Mouse (Mus musculus) ES-E14 (cell line): ENCODE measurements around the gene Akap1. TPM values are rescaled to one million over a fixed set of nuclear protein-coding genes. Genes with fewer than 3 reads are reported as not detected.
"Not testable (repeated sequence)": the region's sequence is repeated elsewhere in the genome, so short reads cannot be mapped to it uniquely, and the experiment has no call there.

ENCODE experiments used
- DNase-seq: peaks from one replicate; pipeline ENCODE4 v3.0.0-alpha.2; 2013; ENCODE audit warnings: low read depth, low spot score
- H3K27ac ChIP-seq: 2 replicates; pipeline ENCODE4 v1.5.1; 2012; ENCODE audit warnings: low read depth, mild to moderate bottlenecking, low read length, moderate library complexity, mixed read lengths; ENCODE audit not compliant: poor library complexity, insufficient read depth, severe bottlenecking
- H3K36me3 ChIP-seq: 2 replicates; pipeline ENCODE4 v1.6.1; 2012; ENCODE audit warnings: mild to moderate bottlenecking, low read length, moderate library complexity, mixed read lengths; ENCODE audit not compliant: control insufficient read depth, poor library complexity, insufficient read depth, severe bottlenecking
- H3K4me1 ChIP-seq, 2 experiments: fragments of 150-350 bp in 1 of 2; sonication (generic) in 1 of 2; 2 replicates each; pipeline ENCODE4 v1.6.1; 2012; ENCODE audit warnings: low read length in 2 of 2, mild to moderate bottlenecking in 1 of 2, mixed read lengths in 1 of 2; ENCODE audit not compliant: control insufficient read depth in 2 of 2, insufficient read depth in 2 of 2, poor library complexity in 1 of 2
- H3K4me3 ChIP-seq, 2 experiments: fragments of 150-350 bp in 1 of 2; sonication (generic) in 1 of 2; 2 replicates each; pipeline ENCODE4 v1.5.1; 2012; ENCODE audit warnings: low read length in 2 of 2, low read depth in 1 of 2, mild to moderate bottlenecking in 1 of 2, mixed read lengths in 1 of 2; ENCODE audit not compliant: insufficient read depth in 1 of 2, poor library complexity in 1 of 2, severe bottlenecking in 1 of 2
- H3K9ac ChIP-seq: 2 replicates; pipeline ENCODE4 v1.6.1; 2012; ENCODE audit warnings: low read depth, mild to moderate bottlenecking, low read length, mixed read lengths; ENCODE audit not compliant: poor library complexity, insufficient read depth, severe bottlenecking
- H3K9me3 ChIP-seq: fragments of 150-350 bp; sonication (generic); 2 replicates; pipeline ENCODE4 v1.6.1; 2012; ENCODE audit warnings: low read depth, mild to moderate bottlenecking, low read length; ENCODE audit not compliant: control insufficient read depth, insufficient read depth
- CHD2 ChIP-seq: IDR thresholded peaks from 2 replicates; pipeline ENCODE4 v1.6.1; 2014; ENCODE audit warnings: mild to moderate bottlenecking, low read depth, low read length, inconsistent platforms
- HCFC1 ChIP-seq: IDR thresholded peaks from 2 replicates; pipeline ENCODE4 v1.6.1; 2012; ENCODE audit warnings: low read length, inconsistent platforms, borderline replicate concordance; ENCODE audit not compliant: insufficient read depth
- MAFK ChIP-seq: IDR thresholded peaks from 2 replicates; pipeline ENCODE4 v1.6.1; 2014; ENCODE audit warnings: mild to moderate bottlenecking, low read depth, low read length, inconsistent platforms; ENCODE audit not compliant: insufficient read depth
- ZC3H11A ChIP-seq: IDR thresholded peaks from 2 replicates; pipeline ENCODE4 v1.6.1; 2012; ENCODE audit warnings: low read depth, mild to moderate bottlenecking, inconsistent platforms, low read length, borderline replicate concordance
- ZNF384 ChIP-seq: IDR thresholded peaks from 2 replicates; pipeline ENCODE4 v1.6.1; 2012; ENCODE audit warnings: low read depth, low read length, inconsistent platforms
- in situ Hi-C, 2 experiments: fragments of 600-800 bp; cut with MboI; formaldehyde crosslinking; loops; one replicate each; pipeline ENCODE4 v1.15.1; 2025; ENCODE audit warnings: low sequenced_read_pairs in 2 of 2, inconsistent platforms in 1 of 2; ENCODE audit not compliant: unreplicated experiment in 2 of 2
- total RNA-seq: library from RNA; depleted of rRNA; stranded (reverse); fragments of 300-350 nt; gene quantifications from 2 replicates; pipeline ENCODE4 v1.2.3, GENCODE M21; 2012

The Akap1 gene
- total RNA-seq, 1 experiment, result 184 TPM

DNA sequence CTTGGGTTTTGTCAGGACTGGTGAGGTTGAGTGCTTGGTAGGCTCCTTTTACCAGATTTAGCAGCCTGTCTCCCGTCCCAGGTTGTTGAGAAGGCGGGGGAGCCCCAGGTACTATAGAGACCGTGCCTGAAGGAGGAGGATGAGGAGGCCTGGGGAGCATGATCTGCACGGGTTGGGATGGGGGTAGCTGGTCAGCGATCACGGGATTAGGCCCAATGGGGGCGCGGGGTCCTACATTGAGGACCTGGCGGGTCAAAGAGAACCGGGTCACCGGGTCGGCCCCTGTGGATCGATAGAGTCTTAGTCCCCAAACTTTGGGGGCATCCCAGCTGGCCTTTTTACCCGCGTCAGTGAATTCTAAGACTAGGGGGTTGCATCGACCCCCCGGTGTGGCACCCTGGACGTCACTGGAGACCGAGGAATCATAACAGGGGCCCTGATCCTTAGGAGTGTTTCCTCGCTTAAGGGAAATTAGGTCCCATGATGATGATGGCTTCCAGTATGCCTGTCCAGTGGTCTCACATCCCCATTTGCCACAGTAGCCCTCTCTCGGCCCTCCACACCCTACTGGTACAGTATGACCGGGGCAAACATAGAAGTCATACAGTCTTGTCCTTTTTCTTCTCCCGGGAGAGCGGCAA lies 27.7 kb upstream of the Akap1 start:
- H3K4me3 ChIP-seq, H3K4me1 ChIP-seq, DNase-seq, in situ Hi-C loops, H3K36me3 ChIP-seq, H3K9me3 ChIP-seq, H3K9ac ChIP-seq, H3K27ac ChIP-seq: not testable (repeated sequence)

DNA sequence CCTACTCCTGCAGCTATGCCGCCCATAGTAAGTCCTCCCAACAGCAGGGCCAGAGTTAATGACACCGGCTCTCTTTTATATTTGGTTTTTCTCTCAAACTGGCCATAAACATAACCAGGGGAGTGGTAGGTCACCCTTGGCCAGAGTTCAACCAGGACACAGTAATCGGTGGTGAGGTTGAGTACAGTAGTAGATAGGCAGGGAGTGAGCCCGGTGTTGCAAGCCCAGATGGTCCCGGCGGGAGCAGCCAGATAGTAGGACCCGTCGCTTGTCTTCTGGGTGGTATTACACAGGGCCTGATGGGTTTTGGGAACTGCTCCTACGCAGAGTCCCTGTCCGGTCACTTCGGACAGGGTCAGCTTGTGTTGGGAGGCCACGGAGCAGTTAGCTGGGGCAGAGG lies 27.1 kb upstream of the Akap1 start:
- H3K9me3 ChIP-seq, H3K9ac ChIP-seq, H3K4me3 ChIP-seq, H3K4me1 ChIP-seq, H3K36me3 ChIP-seq, H3K27ac ChIP-seq, DNase-seq, in situ Hi-C loops: not testable (repeated sequence)

DNA sequence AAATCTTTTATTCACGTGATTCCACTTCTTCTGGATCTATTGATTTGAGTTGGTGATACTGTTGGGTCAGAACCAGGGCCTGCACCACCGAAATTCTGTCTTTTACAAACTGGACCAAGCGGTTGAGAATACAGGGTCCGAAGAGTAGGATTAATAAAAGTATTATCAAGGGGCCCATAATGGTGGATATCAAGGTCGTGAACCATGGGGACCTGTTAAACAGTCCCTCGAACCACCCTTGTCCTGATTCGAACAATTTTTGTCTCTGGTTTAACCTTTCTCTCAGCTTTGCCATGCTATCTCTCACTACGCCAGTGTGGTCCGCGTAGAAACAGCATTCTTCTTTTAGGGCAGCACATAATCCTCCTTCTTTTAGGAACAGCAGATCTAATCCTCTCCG lies 26.5 kb upstream of the Akap1 start:
- H3K4me3 ChIP-seq, DNase-seq, H3K36me3 ChIP-seq, in situ Hi-C loops, H3K9ac ChIP-seq, H3K4me1 ChIP-seq, H3K27ac ChIP-seq, H3K9me3 ChIP-seq: not testable (repeated sequence)

DNA sequence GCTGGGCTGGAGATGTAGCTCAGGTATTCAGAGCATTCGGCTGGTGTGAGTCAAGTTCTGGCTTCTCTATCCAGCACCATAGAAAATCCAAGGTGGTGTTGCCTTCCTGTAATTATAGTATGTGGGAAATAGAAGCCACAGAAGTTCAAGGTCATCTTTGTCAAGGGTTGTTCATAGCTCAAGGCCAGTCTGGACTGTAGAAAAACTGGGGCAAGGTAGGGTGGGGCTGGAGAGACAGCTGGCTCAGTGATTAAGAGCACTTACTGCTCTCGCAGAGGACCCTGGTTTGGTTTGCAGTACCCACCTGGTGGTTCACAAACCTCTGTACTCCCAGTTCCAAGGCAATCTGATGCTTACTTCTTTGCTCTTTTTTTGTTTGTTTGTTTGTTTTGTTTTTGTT lies 24.6 kb upstream of the Akap1 start:
- Histone ChIP-seq H3K9me3 (no peaks in the 10 kb centered on the region), H3K4me3 (no peak overlapping the region), H3K9ac (no peak overlapping the region), H3K36me3 (no peaks in the 10 kb centered on the region), H3K4me1 (peaks cover 4 to 5% of the 10 kb centered on the region in 2 experiments), H3K27ac (no peak overlapping the region)
- in situ Hi-C loops, result no loop called here
- DNase-seq, result no peak
- TF ChIP-seq ZNF384, result no peak
- no peak for TF ChIP-seq ZC3H11A
- TF ChIP-seq HCFC1, result no peak
- no peak for TF ChIP-seq CHD2
- TF ChIP-seq MAFK, result no peak

DNA sequence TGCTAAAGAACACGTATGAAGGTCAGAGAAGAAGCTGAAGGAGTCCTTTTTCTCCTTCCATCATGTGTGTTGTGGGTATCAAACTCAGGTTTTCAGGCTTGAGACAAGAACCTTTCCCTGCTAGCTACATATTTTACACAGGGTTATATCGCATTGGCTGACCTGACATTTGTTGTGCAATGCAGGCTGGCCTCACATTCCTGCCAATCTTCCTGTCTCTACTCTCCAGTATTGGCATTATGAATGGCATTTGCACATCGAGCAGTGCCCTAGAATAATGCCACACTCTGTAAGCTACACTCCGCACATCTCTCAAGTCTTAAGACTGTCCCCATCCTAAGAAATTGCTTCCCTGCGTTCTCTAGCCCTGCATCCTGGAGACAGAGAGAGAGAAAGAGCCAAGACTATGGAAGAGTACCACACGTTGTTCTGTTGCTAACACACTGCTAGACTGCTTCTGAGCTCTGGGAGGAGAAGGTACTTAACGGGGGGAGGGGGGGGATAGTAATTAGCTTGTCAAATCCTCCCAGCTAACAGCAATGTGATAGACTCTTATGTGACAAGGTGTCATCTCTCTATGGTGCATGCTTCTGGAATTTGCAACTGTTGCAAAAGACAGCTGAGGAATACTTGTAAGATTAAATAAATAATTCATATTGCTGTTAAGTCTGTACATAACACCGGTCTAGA lies 20.1 kb upstream of the Akap1 start:
- Histone ChIP-seq H3K9ac (no peak overlapping the region), H3K27ac (no peak overlapping the region), H3K9me3 (no peaks in the 10 kb centered on the region), H3K4me3 (no peak overlapping the region), H3K4me1 (peaks cover 4 to 5% of the 10 kb centered on the region in 2 experiments), H3K36me3 (no peaks in the 10 kb centered on the region)
- TF ChIP-seq CHD2 (no peak), MAFK (no peak), ZNF384 (no peak), HCFC1 (no peak), ZC3H11A (no peak)
- no peak for DNase-seq
- in situ Hi-C loops, result no loop called here
